Mouse (Mus musculus) T-cell, adult 66 days (primary cell): ENCODE measurements around the gene Gm8005. TPM values are rescaled to one million over a fixed set of nuclear protein-coding genes. Genes with fewer than 3 reads are reported as not detected.

ENCODE experiments used
- total RNA-seq, 2 experiments: library from RNA; stranded (reverse); gene quantifications; 3 replicates in 1 of 2; 4 replicates in 1 of 2; pipeline ENCODE4 v1.2.4; 2023

The Gm8005 gene
- not detected for total RNA-seq

DNA sequence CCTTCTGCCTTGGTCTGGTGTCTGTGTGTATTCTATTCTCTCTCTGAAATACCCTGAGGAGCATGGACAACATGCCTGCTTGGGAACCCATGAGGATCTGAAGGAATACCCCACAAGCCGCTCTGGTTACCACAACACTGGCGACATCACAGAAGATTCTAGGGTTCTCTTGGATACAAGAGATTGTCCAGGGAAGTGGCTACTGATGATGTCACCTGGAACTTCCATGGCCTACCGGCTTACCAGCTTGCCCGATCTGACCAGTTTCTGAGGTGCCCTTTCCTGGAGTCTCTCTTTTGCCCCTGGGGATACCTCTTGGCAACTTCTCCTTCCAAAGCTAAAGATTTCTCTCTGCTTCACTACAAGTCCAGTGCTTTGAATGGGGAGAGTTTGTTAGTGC lies at the start of gene Gm8005:
TSS of gene Gm8005 (minus strand) at position 101 of the 400 bp plus-strand sequence.

DNA sequence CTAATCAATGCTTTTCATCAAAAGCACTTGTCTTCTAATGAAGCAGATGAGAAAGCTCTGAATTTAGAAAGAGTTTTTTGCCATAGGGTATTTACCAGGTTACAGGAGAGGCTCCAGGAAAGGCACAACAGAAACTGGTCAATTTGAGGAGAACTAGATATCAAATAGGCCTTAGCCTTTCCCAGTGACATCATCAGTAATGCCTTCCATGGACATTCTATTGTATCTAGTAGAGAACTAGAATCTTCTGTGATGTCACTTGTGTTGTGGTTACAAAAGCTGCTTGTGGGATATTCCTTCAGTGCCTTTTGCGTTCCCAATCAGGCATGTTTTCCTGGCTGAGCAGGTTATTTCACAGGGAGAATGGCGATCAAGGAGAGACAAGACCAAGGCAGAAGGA lies 24.1 kb upstream of the Gm8005 start, which contains the start of gene Gm8011:
TSS of gene Gm8011 (plus strand) at position 301 of the 400 bp plus-strand sequence.

Other genes with a start within 250 kb of the Gm8005 start
- gene Gm3573, start 248.9 kb downstream of the Gm8005 start, total RNA-seq, result not detected
- gene Gm17026, start 179.6 kb downstream of the Gm8005 start, total RNA-seq, result not detected
- gene Gm9611, start 142.3 kb downstream of the Gm8005 start, total RNA-seq, result not detected
- not detected for gene Gm7995, start 129.5 kb downstream of the Gm8005 start, total RNA-seq
- not detected for gene Gm8011, start 24.2 kb upstream of the Gm8005 start, total RNA-seq
- not detected for gene Gm8020, start 62.7 kb upstream of the Gm8005 start, total RNA-seq
- not detected for gene Gm8024, start 84.6 kb upstream of the Gm8005 start, total RNA-seq
- gene Gm17124, start 160.2 kb upstream of the Gm8005 start, total RNA-seq, result not detected
- not detected for gene Gm3633, start 202.2 kb upstream of the Gm8005 start, total RNA-seq
- not detected for gene Gm10378, start 216.3 kb upstream of the Gm8005 start, total RNA-seq